Mouse (Mus musculus) heart, embryonic 14.5 days (tissue): ENCODE results near the gene Tuba1a. TPM values are rescaled to one million over a fixed set of nuclear protein-coding genes. Genes with fewer than 3 reads are reported as not detected.

Source experiments
- ATAC-seq: fragments of 200-750 bp; cut with Nextera tagmentation; 2 replicates; pipeline ENCODE4 v1.8.0; 2017; ENCODE audit warnings: low read depth, moderate TSS enrichment; ENCODE audit not compliant: insufficient number of reproducible peaks, insufficient read depth, low FRiP score
- H3K27ac ChIP-seq, 2 experiments: fragments of 200-500 bp in 1 of 2; fragments of 300-500 bp in 1 of 2; sonication (generic) in 1 of 2; replicated peaks in 1 of 2; 2 replicates each; pipeline ENCODE4 v1.5.1; 2012 to 2014; ENCODE audit warnings: low read depth in 2 of 2, low read length in 2 of 2, control low read depth in 1 of 2, mild to moderate bottlenecking in 1 of 2, mixed read lengths in 1 of 2; ENCODE audit not compliant: control insufficient read depth in 1 of 2, insufficient read depth in 1 of 2
- H3K27me3 ChIP-seq: fragments of 300-500 bp; sonication (generic); 2 replicates; pipeline ENCODE4 v1.6.1; 2014; ENCODE audit warnings: mild to moderate bottlenecking, low read length, control low read depth; ENCODE audit not compliant: control insufficient read depth, insufficient read depth
- H3K36me3 ChIP-seq: fragments of 300-500 bp; sonication (generic); 2 replicates; pipeline ENCODE4 v1.6.1; 2014; ENCODE audit warnings: mild to moderate bottlenecking, control low read depth, low read length, mixed read lengths; ENCODE audit not compliant: control insufficient read depth, insufficient read depth
- H3K4me1 ChIP-seq, 2 experiments: fragments of 200-500 bp in 1 of 2; fragments of 300-500 bp in 1 of 2; sonication (generic) in 1 of 2; 2 replicates each; pipeline ENCODE4 v1.6.1; 2012 to 2014; ENCODE audit warnings: low read length in 2 of 2, control low read depth in 1 of 2, mixed read lengths in 1 of 2; ENCODE audit not compliant: control insufficient read depth in 2 of 2, insufficient read depth in 2 of 2
- H3K4me2 ChIP-seq: fragments of 300-500 bp; sonication (generic); 2 replicates; pipeline ENCODE4 v1.6.1; 2014; ENCODE audit warnings: mild to moderate bottlenecking, low read length
- H3K4me3 ChIP-seq, 2 experiments: fragments of 200-500 bp in 1 of 2; fragments of 300-500 bp in 1 of 2; sonication (generic) in 1 of 2; 2 replicates each; pipeline ENCODE4 v1.5.1; 2012 to 2014; ENCODE audit warnings: low read length in 2 of 2, mild to moderate bottlenecking in 2 of 2, control low read depth in 1 of 2, low read depth in 1 of 2, moderate library complexity in 1 of 2; ENCODE audit not compliant: control insufficient read depth in 1 of 2, insufficient read depth in 1 of 2
- H3K9ac ChIP-seq: fragments of 300-500 bp; sonication (generic); 2 replicates; pipeline ENCODE4 v1.6.1; 2014; ENCODE audit warnings: mild to moderate bottlenecking, low read length
- H3K9me3 ChIP-seq: fragments of 300-500 bp; sonication (generic); 2 replicates; pipeline ENCODE4 v1.6.1; 2016; ENCODE audit warnings: low read length, control low read depth; ENCODE audit not compliant: control insufficient read depth
- WGBS: fragments of 180-500 bp; shearing (Covaris S2); extraction: QIAGEN DNeasy Blood & Tissue Kit; methylation state at CpG from one replicate; pipeline ENCODE4 v1.1.7; 2014; 5-methylcytosine and 5-hydroxymethylcytosine counted together
- polyA plus RNA-seq: library from polyadenylated mRNA; unstranded; fragments of >200 nt; fragmentation: Nextera tagmentation; extraction: Ambion mirVana; gene quantifications from 2 replicates; pipeline ENCODE4 v1.2.1, GENCODE M21; 2014

The Tuba1a gene
- polyA plus RNA-seq, 1 experiment from 2014 or later = 917 TPM

- Histone ChIP-seq H3K9me3 (0 out of 2 replicates have a peak, but pooled peaks cover 3% of the 10 kb centered on the region), H3K4me3 (no peak overlapping the region), H3K4me2 (no peak overlapping the region), H3K9ac (no peak overlapping the region), H3K4me1 (peaks cover 2 to 10% of the 10 kb centered on the region in 2 experiments; a peak in 2 of 4 replicates), H3K27me3 (no peaks in the 10 kb centered on the region), H3K27ac (no peak overlapping the region), H3K36me3 (peaks cover 15% of the 10 kb centered on the region)
- WGBS = 71% methylated on average over 3 of the region's 3 CpGs
- no peak for ATAC-seq
Observed at GRCm38 (mm10) chr15:98949607-98949892, 4.0 kb downstream of the Tuba1a start.

- 74% methylated on average over 6 of the region's 6 CpGs for WGBS
- Histone ChIP-seq H3K27me3 (no peaks in the 10 kb centered on the region), H3K9ac (no peak overlapping the region), H3K36me3 (peaks cover 15% of the 10 kb centered on the region), H3K4me1 (peaks cover 2 to 9% of the 10 kb centered on the region in 2 experiments; a peak in 2 of 4 replicates), H3K4me2 (no peak overlapping the region), H3K27ac (no peak overlapping the region), H3K9me3 (0 out of 2 replicates have a peak, but pooled peaks cover 3% of the 10 kb centered on the region), H3K4me3 (no peak overlapping the region)
- no peak for ATAC-seq
Observed at GRCm38 (mm10) chr15:98948857-98949606, 4.5 kb downstream of the Tuba1a start.

- Histone ChIP-seq H3K4me3 (no peak overlapping the region), H3K36me3 (peaks cover 15% of the 10 kb centered on the region), H3K4me2 (no peak overlapping the region), H3K27me3 (no peaks in the 10 kb centered on the region), H3K4me1 (peaks cover 0 to 7% of the 10 kb centered on the region in 2 experiments; a peak in 1 of 4 replicates), H3K27ac (no peak overlapping the region), H3K9me3 (0 out of 2 replicates have a peak, but pooled peaks cover 3% of the 10 kb centered on the region), H3K9ac (no peak overlapping the region)
- ATAC-seq = no peak
Observed at GRCm38 (mm10) chr15:98948382-98948781, 5.1 kb downstream of the Tuba1a start.

GRCm38 (mm10) chr15:98947884-98948283, 5.6 kb downstream of the Tuba1a start:
- Histone ChIP-seq H3K4me3 (no peak overlapping the region), H3K9ac (no peak overlapping the region), H3K4me2 (no peak overlapping the region), H3K4me1 (peaks cover 0 to 7% of the 10 kb centered on the region in 2 experiments; a peak in 1 of 4 replicates), H3K27me3 (no peaks in the 10 kb centered on the region), H3K27ac (no peak overlapping the region), H3K9me3 (0 out of 2 replicates have a peak, but pooled peaks cover 3% of the 10 kb centered on the region), H3K36me3 (peaks cover 15% of the 10 kb centered on the region)
- WGBS = 49% methylated on average over 3 of the region's 3 CpGs
- ATAC-seq = no peak

- ATAC-seq = no peak
- Histone ChIP-seq H3K36me3 (no peaks in the 10 kb centered on the region), H3K27me3 (no peaks in the 10 kb centered on the region), H3K4me2 (no peak overlapping the region), H3K27ac (no peak overlapping the region), H3K9ac (no peak overlapping the region), H3K4me1 (no peaks in the 10 kb centered on the region), H3K4me3 (no peak overlapping the region), H3K9me3 (0 out of 2 replicates have a peak, but pooled peaks cover 3% of the 10 kb centered on the region)
- WGBS = 72% methylated on average over 4 of the region's 4 CpGs
Observed at GRCm38 (mm10) chr15:98943133-98943532, 10.4 kb downstream of the Tuba1a start.

DNA sequence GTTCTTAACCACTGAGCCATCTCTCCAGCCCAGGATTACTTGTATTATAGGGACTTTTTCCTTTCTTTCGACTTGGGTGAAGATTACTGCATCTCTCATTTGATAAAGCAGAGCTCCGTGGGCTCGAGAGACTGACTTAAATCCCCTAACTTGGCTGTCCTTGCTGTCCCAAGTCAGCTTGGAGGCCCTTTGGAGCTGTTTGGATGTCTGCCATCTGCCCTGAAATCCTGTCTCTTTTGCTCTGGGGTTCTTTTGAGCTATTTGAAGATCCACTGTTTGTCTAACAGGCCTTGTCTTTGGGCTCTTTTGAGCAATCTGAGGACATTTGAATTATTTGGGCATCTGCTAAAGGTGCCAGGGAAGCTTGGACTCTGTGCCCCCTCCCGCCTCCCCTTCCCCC, 11.4 kb downstream of the Tuba1a start:
- Histone ChIP-seq H3K36me3 (no peaks in the 10 kb centered on the region), H3K27ac (no peak overlapping the region), H3K4me1 (no peaks in the 10 kb centered on the region), H3K9ac (no peak overlapping the region), H3K27me3 (no peaks in the 10 kb centered on the region), H3K9me3 (0 out of 2 replicates have a peak, but pooled peaks cover 3% of the 10 kb centered on the region), H3K4me3 (no peak overlapping the region), H3K4me2 (no peak overlapping the region)
- 67% methylated on average over 4 of the region's 4 CpGs for WGBS
- ATAC-seq = no peak

DNA sequence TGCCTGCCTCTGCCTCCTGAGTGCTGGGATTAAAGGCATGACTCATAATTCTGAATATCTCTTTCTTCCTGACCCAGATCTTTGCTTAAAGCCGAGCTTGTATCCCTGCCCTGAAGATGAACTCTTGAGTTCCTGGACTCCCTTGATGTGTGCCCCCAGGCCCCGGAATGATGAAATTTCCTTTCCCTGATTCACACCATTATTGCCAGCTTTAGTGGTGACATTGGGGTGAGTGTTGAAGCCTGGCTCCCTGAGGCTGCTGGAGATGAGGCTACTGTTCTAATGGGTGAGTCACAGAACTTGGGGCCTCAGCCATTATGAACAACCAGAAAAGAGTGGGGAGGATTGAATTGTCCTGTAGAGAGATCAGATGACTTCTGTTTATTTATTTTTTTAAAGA, 12.0 kb downstream of the Tuba1a start:
- Histone ChIP-seq H3K4me1 (no peaks in the 10 kb centered on the region), H3K27ac (no peak overlapping the region), H3K9ac (no peak overlapping the region), H3K9me3 (0 out of 2 replicates have a peak, but pooled peaks cover 3% of the 10 kb centered on the region), H3K4me2 (no peak overlapping the region), H3K36me3 (no peaks in the 10 kb centered on the region), H3K27me3 (no peaks in the 10 kb centered on the region), H3K4me3 (no peak overlapping the region)
- WGBS = 53% methylated on average over 2 of the region's 2 CpGs
- ATAC-seq = no peak

- no peaks in the 10 kb centered on the region for H3K27me3 ChIP-seq
- H3K36me3 ChIP-seq = no peaks in the 10 kb centered on the region
- no peak for ATAC-seq
- H3K4me3 ChIP-seq = no peak overlapping the region
- 65% methylated on average over 10 of the region's 10 CpGs for WGBS
- no peak overlapping the region for H3K4me2 ChIP-seq
- 0 out of 2 replicates have a peak, but pooled peaks cover 3% of the 10 kb centered on the region for H3K9me3 ChIP-seq
- no peak overlapping the region for H3K9ac ChIP-seq
- peaks cover 2% of the 10 kb centered on the region in 2 experiments; a peak in 3 of 4 replicates for H3K4me1 ChIP-seq
- no peak overlapping the region for H3K27ac ChIP-seq
Observed at GRCm38 (mm10) chr15:98940816-98941215, 12.7 kb downstream of the Tuba1a start.
